Mouse (Mus musculus) CD8-positive naive resting alpha-beta T cell, adult 57 days (primary cell): Measurements from ENCODE around the gene Polr3c. TPM values are rescaled to one million over a fixed set of nuclear protein-coding genes. Genes with fewer than 3 reads are reported as not detected.

Source experiments
- total RNA-seq: library from RNA; stranded (reverse); gene quantifications from one replicate; pipeline ENCODE4 v1.2.4, GENCODE M21; 2023

Polr3c gene
- total RNA-seq, result 64.1 TPM

GRCm38 (mm10) chr3:96727343-96727827, at the start of gene Polr3c, which contains the start of gene Rnf115:
Gene Polr3c (minus strand): TSS chr3:96727628.
Gene Rnf115 (plus strand): TSS chr3:96727664.

GRCm38 (mm10) chr3:96707903-96708683, 19.3 kb downstream of the Polr3c start, which contains the start of gene Nudt17:
Gene Nudt17 (minus strand): TSS chr3:96708562.

GRCm38 (mm10) chr3:96696198-96696765, 31.1 kb downstream of the Polr3c start, which contains the start of gene Pias3:
Gene Pias3 (plus strand): TSS chr3:96696384.

GRCm38 (mm10) chr3:96669727-96670468, 57.5 kb downstream of the Polr3c start, which contains the start of gene Ankrd35:
Gene Ankrd35 (plus strand): TSS chr3:96670131.

Other genes starting within 250 kb of the Polr3c start
- not detected for gene Hfe2, start 202.5 kb downstream of the Polr3c start, total RNA-seq
- gene Txnip, start 169.7 kb downstream of the Polr3c start, total RNA-seq, result 382 TPM
- gene Gm16253, start 150.6 kb downstream of the Polr3c start, total RNA-seq, result not detected
- gene Polr3gl, start 133.4 kb downstream of the Polr3c start, total RNA-seq, result 34.6 TPM
- not detected for gene Ankrd34a, start 131.0 kb downstream of the Polr3c start, total RNA-seq
- gene Lix1l, start 126.5 kb downstream of the Polr3c start, total RNA-seq, result not detected
- gene Rbm8a, start 97.7 kb downstream of the Polr3c start, total RNA-seq, result 87.7 TPM
- 26.4 TPM for gene Pex11b, start 92.3 kb downstream of the Polr3c start, total RNA-seq
- gene Gm42957, start 92.2 kb downstream of the Polr3c start, total RNA-seq, result 0.18 TPM
- gene Itga10, start 82.0 kb downstream of the Polr3c start, total RNA-seq, result 2.7 TPM
- not detected for gene Ankrd35, start 57.5 kb downstream of the Polr3c start, total RNA-seq
- 14.8 TPM for gene Pias3, start 31.2 kb downstream of the Polr3c start, total RNA-seq
- gene Nudt17, start 19.1 kb downstream of the Polr3c start, total RNA-seq, result 1.9 TPM
- gene Rnf115, start within 50 bp of the Polr3c start, total RNA-seq, result 43.7 TPM
- 0.21 TPM for gene Pdzk1, start 101.7 kb upstream of the Polr3c start, total RNA-seq
- gene Cd160, start 101.7 kb upstream of the Polr3c start, total RNA-seq, result 13.4 TPM
- not detected for gene Gja5, start 177.1 kb upstream of the Polr3c start, total RNA-seq
- 25.9 TPM for gene Gpr89, start 177.7 kb upstream of the Polr3c start, total RNA-seq
- not detected for gene Gja8, start 198.4 kb upstream of the Polr3c start, total RNA-seq